Mouse (Mus musculus) megakaryocyte, embryonic 14.5 days (primary cell): Measurements from ENCODE around the gene Srebf2.

ENCODE experiments used
- FLI1 ChIP-seq: IDR thresholded peaks from 2 replicates; pipeline ENCODE4 v1.6.1; 2012; ENCODE audit warnings: low read length, inconsistent platforms, mixed read lengths
- GATA1 ChIP-seq: IDR thresholded peaks from 3 replicates; pipeline ENCODE4 v1.6.1; 2012; ENCODE audit warnings: mixed read lengths, low read length, inconsistent platforms, borderline replicate concordance

- TF ChIP-seq GATA1 (no peak), FLI1 (no peak)
These were observed 96.3 kb downstream of the Srebf2 start for GRCm38 (mm10) chr15:82243311-82243710.
